Mouse (Mus musculus) layer of hippocampus, postnatal 25 days (tissue): ENCODE results near the gene Carm1. TPM values are rescaled to one million over a fixed set of nuclear protein-coding genes. Genes with fewer than 3 reads are reported as not detected.

ENCODE experiments used
- microRNA-seq, 2 experiments: library from miRNA; unstranded; fragments of <30 nt; microRNA quantifications; one replicate each; pipeline ENCODE4 v1.2.0; 2021
- total RNA-seq, 2 experiments: library from RNA; stranded (reverse); gene quantifications; 2 replicates each; pipeline ENCODE4 v1.2.3; 2021

Gene Carm1
- total RNA-seq, 2 experiments from 2014 or later, result 70.0 to 78.1 TPM

Small RNA genes within 50 kb of the gene (microRNA-seq; reads per million reads assigned to microRNA genes)
- 0 reads per million in 2 experiments for gene Mir1946b

Other genes with a start within 250 kb of the Carm1 start
- under 1 TPM; 0.42 to 0.73 TPM for gene Ap1m2, start 234.6 kb upstream of the Carm1 start, total RNA-seq
- gene Slc44a2, start 226.2 kb upstream of the Carm1 start, total RNA-seq, result 10 to 100 TPM; 50.8 to 54.6 TPM
- gene Ilf3, start 179.0 kb upstream of the Carm1 start, total RNA-seq, result 10 to 100 TPM; 85.6 to 92.6 TPM
- gene Qtrt1, start 135.1 kb upstream of the Carm1 start, total RNA-seq, result 10 to 100 TPM; 21.4 to 31.6 TPM
- gene Dnm2, start 122.0 kb upstream of the Carm1 start, total RNA-seq, result 10 to 100 TPM; 55.2 to 77.1 TPM
- gene Tmed1, start 36.6 kb upstream of the Carm1 start, total RNA-seq, result 10 to 100 TPM; 12.9 to 14.0 TPM
- gene AB124611, start 20.7 kb upstream of the Carm1 start, total RNA-seq, result under 1 TPM; 0.47 to 0.61 TPM
- 10 to 100 TPM; 50.3 to 57.5 TPM for gene Timm29, start 45.8 kb downstream of the Carm1 start, total RNA-seq
- 10 to 100 TPM; 17.5 to 18.3 TPM for gene Yipf2, start 45.9 kb downstream of the Carm1 start, total RNA-seq
- 100 to 1,000 TPM; 115 to 122 TPM for gene Smarca4, start 69.3 kb downstream of the Carm1 start, total RNA-seq
- 10 to 100 TPM; 20.5 to 20.7 TPM for gene Ldlr, start 176.6 kb downstream of the Carm1 start, total RNA-seq
- gene Spc24, start 213.4 kb downstream of the Carm1 start, total RNA-seq, result 1 to 10 TPM; 1.1 to 2.5 TPM